Mouse (Mus musculus): ENCODE results near the gene Tmod4. TPM values are rescaled to one million over a fixed set of nuclear protein-coding genes. Genes with fewer than 3 reads are reported as not detected.

Gene Tmod4
- polyA plus RNA-seq, 1 experiment from 2014 or later = 2.9 TPM

GRCm38 (mm10) chr3:95141474-95141873, 17.2 kb downstream of the Tmod4 start:
- TF ChIP-seq EP300 (IDR thresholded peaks at IDR 0.05) (no peak), CTCF (IDR thresholded peaks at IDR 0.05) (no peak)
- 78% methylated on average over 9 of the region's 9 CpGs for WGBS
- Histone ChIP-seq H3K4me1 (ENCODE audit: insufficient read depth, low read depth, low read length) (no peaks in the 10 kb centered on the region), H3K27me3 (replicated peaks; ENCODE audit: insufficient read depth, low read length) (no peaks in the 10 kb centered on the region), H3K27ac (ENCODE audit: low read length) (peak overlapping the region; percentile 14; the same call in 1 of the 2 replicates), H3K36me3 (ENCODE audit: insufficient read depth, low read length) (no peaks in the 10 kb centered on the region), H3K9me3 (ENCODE audit: low read length) (no peaks in the 10 kb centered on the region), H3K9ac (replicated peaks; ENCODE audit: low read depth) (no peak overlapping the region), H3K4me3 (ENCODE audit: low read depth, low read length) (no peak overlapping the region), H3K4me2 (replicated peaks; ENCODE audit: low read depth, low read length) (no peak overlapping the region)
- ATAC-seq = no peak
- no peak for DNase-seq (ENCODE audit: low spot score)

GRCm38 (mm10) chr3:95141952-95142616, 17.8 kb downstream of the Tmod4 start, which contains the start of gene Tnfaip8l2:
Tnfaip8l2 (minus strand) TSS chr3:95142360.
- H3K4me2 ChIP-seq (replicated peaks; ENCODE audit: low read depth, low read length) = no peak within 1 kb of the TSS
- DNase-seq (ENCODE audit: low spot score) (no peak), ATAC-seq (peak; percentile 50; the same call in 1 of the 2 replicates)
- no peaks in the 10 kb centered on the region for H3K36me3 ChIP-seq (ENCODE audit: insufficient read depth, low read length)
- 75% methylated on average over 10 of the region's 10 CpGs for WGBS
- no peak within 1 kb of the TSS for H3K9ac ChIP-seq (replicated peaks; ENCODE audit: low read depth)
- peak within 1 kb of the TSS; percentile 14; the same call in 1 of the 2 replicates for H3K27ac ChIP-seq (ENCODE audit: low read length)
- H3K4me1 ChIP-seq (ENCODE audit: insufficient read depth, low read depth, low read length) = no peaks in the 10 kb centered on the region
- no peaks in the 10 kb centered on the region for H3K27me3 ChIP-seq (replicated peaks; ENCODE audit: insufficient read depth, low read length)
- H3K4me3 ChIP-seq (ENCODE audit: low read depth, low read length) = no peak within 1 kb of the TSS
- no peak for TF ChIP-seq EP300 (IDR thresholded peaks at IDR 0.05)
- no peaks in the 10 kb centered on the region for H3K9me3 ChIP-seq (ENCODE audit: low read length)

- peak; percentile 75 for DNase-seq (ENCODE audit: low spot score)
- H3K36me3 ChIP-seq (ENCODE audit: insufficient read depth, low read length) = no peaks in the 10 kb centered on the region
- H3K27ac ChIP-seq (ENCODE audit: low read length) = no peak overlapping the region
- H3K9ac ChIP-seq (replicated peaks; ENCODE audit: low read depth) = no peak overlapping the region
- H3K9me3 ChIP-seq (ENCODE audit: low read length) = no peaks in the 10 kb centered on the region
- ATAC-seq = peak; percentile 84
- no peak overlapping the region for H3K4me3 ChIP-seq (ENCODE audit: low read depth, low read length)
- TF ChIP-seq CTCF (IDR thresholded peaks at IDR 0.05) = peak; percentile 98
- no peak for TF ChIP-seq EP300 (IDR thresholded peaks at IDR 0.05)
- no peak overlapping the region for H3K4me2 ChIP-seq (replicated peaks; ENCODE audit: low read depth, low read length)
- 10% methylated on average over 5 of the region's 5 CpGs for WGBS
- no peaks in the 10 kb centered on the region for H3K4me1 ChIP-seq (ENCODE audit: insufficient read depth, low read depth, low read length)
- no peaks in the 10 kb centered on the region for H3K27me3 ChIP-seq (replicated peaks; ENCODE audit: insufficient read depth, low read length)
Observed at GRCm38 (mm10) chr3:95142617-95143011, 18.3 kb downstream of the Tmod4 start.

- H3K4me2 ChIP-seq (replicated peaks; ENCODE audit: low read depth, low read length) = no peak overlapping the region
- 59% methylated on average over 3 of the region's 3 CpGs for WGBS
Observed at GRCm38 (mm10) chr3:95147924-95148323, 23.6 kb downstream of the Tmod4 start.

GRCm38 (mm10) chr3:95153874-95154273, 29.6 kb downstream of the Tmod4 start:
- no peak overlapping the region for H3K27ac ChIP-seq (ENCODE audit: low read length)
- no peak overlapping the region for H3K4me2 ChIP-seq (replicated peaks; ENCODE audit: low read depth, low read length)
- ATAC-seq (no peak), DNase-seq (ENCODE audit: low spot score) (no peak)
- no peaks in the 10 kb centered on the region for H3K4me1 ChIP-seq (ENCODE audit: insufficient read depth, low read depth, low read length)
- no peaks in the 10 kb centered on the region for H3K27me3 ChIP-seq (replicated peaks; ENCODE audit: insufficient read depth, low read length)
- WGBS = 48% methylated on average over 4 of the region's 4 CpGs
- H3K9ac ChIP-seq (replicated peaks; ENCODE audit: low read depth) = no peak overlapping the region
- TF ChIP-seq EP300 (IDR thresholded peaks at IDR 0.05) (no peak), CTCF (IDR thresholded peaks at IDR 0.05) (peak; percentile 75)
- no peak overlapping the region for H3K4me3 ChIP-seq (ENCODE audit: low read depth, low read length)
- H3K36me3 ChIP-seq (ENCODE audit: insufficient read depth, low read length) = no peaks in the 10 kb centered on the region
- H3K9me3 ChIP-seq (ENCODE audit: low read length) = no peaks in the 10 kb centered on the region

More at GRCm38 (mm10) chr3:95147924-95148323, 23.6 kb downstream of the Tmod4 start:
- no peak overlapping the region for H3K27ac ChIP-seq (ENCODE audit: low read length)
- H3K9ac ChIP-seq (replicated peaks; ENCODE audit: low read depth) = no peak overlapping the region
- no peaks in the 10 kb centered on the region for H3K27me3 ChIP-seq (replicated peaks; ENCODE audit: insufficient read depth, low read length)
- DNase-seq (ENCODE audit: low spot score) = no peak
- no peaks in the 10 kb centered on the region for H3K4me1 ChIP-seq (ENCODE audit: insufficient read depth, low read depth, low read length)
- TF ChIP-seq CTCF (IDR thresholded peaks at IDR 0.05) (no peak), EP300 (IDR thresholded peaks at IDR 0.05) (no peak)
- H3K9me3 ChIP-seq (ENCODE audit: low read length) = no peaks in the 10 kb centered on the region
- no peaks in the 10 kb centered on the region for H3K36me3 ChIP-seq (ENCODE audit: insufficient read depth, low read length)
- ATAC-seq = no peak
- no peak overlapping the region for H3K4me3 ChIP-seq (ENCODE audit: low read depth, low read length)

- Histone ChIP-seq H3K36me3 (ENCODE audit: insufficient read depth, low read length) (no peaks in the 10 kb centered on the region), H3K4me2 (replicated peaks; ENCODE audit: low read depth, low read length) (peak overlapping the region; percentile 81), H3K4me3 (ENCODE audit: low read depth, low read length) (peak overlapping the region; percentile 65), H3K27ac (ENCODE audit: low read length) (no peak overlapping the region), H3K27me3 (replicated peaks; ENCODE audit: insufficient read depth, low read length) (no peaks in the 10 kb centered on the region), H3K4me1 (ENCODE audit: insufficient read depth, low read depth, low read length) (peaks cover 4% of the 10 kb centered on the region; the same call in 1 of the 2 replicates), H3K9me3 (ENCODE audit: low read length) (no peaks in the 10 kb centered on the region), H3K9ac (replicated peaks; ENCODE audit: low read depth) (peak overlapping the region; percentile 26)
- DNase-seq (ENCODE audit: low spot score) (no peak), ATAC-seq (no peak)
- no peak for TF ChIP-seq EP300 (IDR thresholded peaks at IDR 0.05)
- no peak for TF ChIP-seq CTCF (IDR thresholded peaks at IDR 0.05)
- WGBS = 16% methylated on average over 8 of the region's 8 CpGs
Observed at GRCm38 (mm10) chr3:95159511-95159986, 35.3 kb downstream of the Tmod4 start.

Measured in lung, postnatal 0 days (tissue).